Mouse (Mus musculus) CD4-positive naive resting alpha-beta T cell, adult 76 days (primary cell): ENCODE data around the gene Phactr4. TPM values are rescaled to one million over a fixed set of nuclear protein-coding genes. Genes with fewer than 3 reads are reported as not detected.

Experiments
- total RNA-seq: library from RNA; stranded (reverse); gene quantifications from one replicate; pipeline ENCODE4 v1.2.4, GENCODE M21; 2023

Phactr4 gene
- 17.0 TPM for total RNA-seq

DNA sequence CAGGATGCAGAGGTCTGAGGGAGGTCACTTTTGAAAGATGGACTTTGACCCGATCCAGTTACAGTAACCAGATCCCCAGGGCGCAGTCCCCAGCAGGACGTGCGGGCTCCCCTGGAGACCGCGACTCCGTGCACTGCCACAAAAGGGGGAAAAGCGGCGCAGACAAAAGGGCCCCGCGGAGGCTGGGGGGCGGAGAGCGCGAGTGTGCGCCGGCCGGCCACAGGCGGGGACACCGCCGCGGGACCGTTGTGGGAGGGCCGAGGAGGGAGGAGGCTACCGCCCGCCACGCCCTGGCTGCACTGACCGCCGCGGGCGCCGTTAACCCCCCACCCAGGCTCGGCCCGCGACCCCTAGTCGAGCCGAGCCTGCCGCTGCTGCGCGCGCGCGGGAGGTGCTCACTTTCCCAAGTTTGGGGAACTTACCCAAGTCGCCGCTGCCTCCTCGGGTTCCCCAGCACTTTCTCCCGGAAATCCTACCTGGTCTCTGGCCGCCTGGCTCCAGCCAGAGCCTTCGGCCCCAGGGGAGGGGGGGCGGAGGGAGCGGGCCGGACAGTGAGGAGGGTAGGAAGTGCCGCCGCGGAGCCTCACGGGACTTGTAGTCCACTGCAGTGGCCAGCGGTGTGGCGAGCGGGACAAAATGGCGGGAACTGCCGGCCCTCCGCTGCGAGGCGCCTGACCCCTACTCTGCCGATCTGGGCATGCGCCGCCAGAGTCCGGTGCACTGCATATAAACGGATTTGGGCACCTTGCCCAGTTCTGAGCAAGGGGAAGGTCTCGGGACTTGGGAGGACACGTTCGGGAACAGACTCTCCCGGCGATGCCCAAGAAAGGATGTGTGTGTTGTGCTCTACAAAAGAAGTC, at the start of gene Phactr4:
Gene Phactr4, minus strand, starts transcription at position 567 of the 860 bp plus-strand sequence.

DNA sequence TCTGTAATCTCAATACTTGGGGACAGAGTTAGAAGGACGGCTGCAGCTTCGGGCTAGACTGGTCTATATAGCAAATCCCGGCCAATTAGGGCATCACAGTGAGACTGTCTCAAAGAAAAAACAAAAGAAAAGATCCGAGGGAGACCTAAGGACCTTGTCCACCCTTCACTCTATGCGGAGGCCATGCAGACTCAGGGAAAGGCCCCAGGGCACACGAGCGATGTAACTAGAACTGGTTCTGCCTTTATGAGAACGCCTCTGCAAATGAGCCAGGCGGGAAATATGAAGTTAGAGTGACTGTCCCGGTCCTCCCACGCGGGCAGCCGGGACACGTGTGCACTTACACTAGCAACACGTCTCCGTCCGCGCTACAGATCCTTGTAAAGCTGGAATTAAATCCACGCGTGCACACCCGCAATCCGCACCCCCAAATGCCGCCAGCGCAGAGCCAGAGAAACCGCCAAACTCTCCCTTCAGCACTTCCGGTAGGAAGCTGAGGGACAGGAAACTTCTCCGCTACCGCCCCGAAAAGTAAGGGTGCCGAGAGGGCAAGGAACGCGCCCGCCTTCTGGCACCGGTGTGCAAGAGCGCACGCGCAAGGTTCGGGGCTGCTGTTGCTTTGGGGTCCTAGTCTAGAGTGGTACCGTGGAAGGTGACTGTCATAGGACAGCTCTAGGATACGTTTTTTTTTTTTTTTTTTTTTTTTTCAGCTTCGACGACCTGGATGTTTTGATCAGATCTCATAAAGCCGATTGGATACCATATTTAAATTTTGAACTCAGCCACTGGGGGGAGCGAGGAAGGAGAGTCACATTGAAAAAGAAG, 41.4 kb upstream of the Phactr4 start, which contains the start of gene Med18:
Gene Med18, minus strand, starts transcription at position 492 of the 825 bp plus-strand sequence.

DNA sequence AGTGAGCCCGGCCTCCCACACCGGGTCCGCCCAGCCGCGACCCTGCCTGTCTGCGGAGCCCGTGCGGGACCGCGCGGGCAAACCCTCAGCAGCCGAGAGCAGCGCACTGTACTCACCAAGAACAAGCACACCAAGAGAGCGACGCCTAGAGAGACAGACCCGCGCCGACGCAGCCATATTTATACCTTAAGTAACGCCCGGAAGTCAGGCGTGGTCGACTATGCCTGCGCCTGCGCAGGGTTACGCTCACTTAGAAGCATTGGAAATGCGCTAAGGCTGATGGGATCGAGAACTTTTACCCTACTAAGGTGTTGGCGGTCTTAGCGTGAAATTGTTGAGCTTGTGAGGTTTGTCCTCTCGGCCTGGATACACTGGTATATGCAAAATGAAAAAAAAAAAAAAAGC, 68.8 kb downstream of the Phactr4 start, which contains the start of gene Rcc1:
Gene Rcc1, minus strand, starts transcription at position 125 of the 405 bp plus-strand sequence.

GRCm38 (mm10) chr4:132329115-132329834, 93.0 kb downstream of the Phactr4 start, which contains the start of gene Trnau1ap:
Gene Trnau1ap (minus strand): TSS chr4:132329538.

Other genes with a start within 250 kb of the Phactr4 start
- 82.8 TPM for gene Ythdf2, start 210.2 kb downstream of the Phactr4 start, total RNA-seq
- gene Gmeb1, start 160.9 kb downstream of the Phactr4 start, total RNA-seq = 37.5 TPM
- gene Taf12, start 148.1 kb downstream of the Phactr4 start, total RNA-seq = 30.9 TPM
- gene Rab42, start 119.1 kb downstream of the Phactr4 start, total RNA-seq = not detected
- gene Trnau1ap, start 93.0 kb downstream of the Phactr4 start, total RNA-seq = 27.8 TPM
- 18.3 TPM for gene Rcc1, start 68.9 kb downstream of the Phactr4 start, total RNA-seq
- 10.2 TPM for gene Med18, start 41.4 kb upstream of the Phactr4 start, total RNA-seq
- gene Sesn2, start 88.0 kb upstream of the Phactr4 start, total RNA-seq = 8.7 TPM
- 48.2 TPM for gene Atpif1, start 111.2 kb upstream of the Phactr4 start, total RNA-seq
- 117 TPM for gene Dnajc8, start 113.1 kb upstream of the Phactr4 start, total RNA-seq
- gene Ptafr, start 141.6 kb upstream of the Phactr4 start, total RNA-seq = 0.79 TPM
- 58.7 TPM for gene Eya3, start 216.5 kb upstream of the Phactr4 start, total RNA-seq